Mouse (Mus musculus): ENCODE measurements around the gene Apbb2.

Apbb2 gene

DNA sequence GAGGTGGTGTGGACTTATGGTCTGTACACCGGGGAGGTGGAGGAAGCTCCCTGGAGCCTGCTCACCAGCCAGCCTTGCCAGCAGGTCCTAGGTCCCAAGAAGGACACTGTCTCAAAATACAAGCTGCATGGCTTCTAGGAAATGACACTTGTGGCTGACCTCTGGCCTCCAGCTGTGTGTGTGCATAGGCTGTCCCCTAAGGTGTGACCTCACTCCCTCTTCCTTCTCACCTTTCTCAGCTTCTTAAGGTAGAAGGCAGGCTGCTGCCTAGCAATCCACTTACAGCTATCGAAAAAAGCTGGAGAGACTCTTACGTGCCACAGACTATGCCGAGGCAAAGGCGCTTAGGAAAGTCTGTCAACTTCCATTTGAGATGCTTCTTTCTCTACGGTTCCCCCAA, 142.8 kb downstream of the Apbb2 start:
- no peak for DNase-seq (ENCODE audit: low spot score in 2 of 2)

DNA sequence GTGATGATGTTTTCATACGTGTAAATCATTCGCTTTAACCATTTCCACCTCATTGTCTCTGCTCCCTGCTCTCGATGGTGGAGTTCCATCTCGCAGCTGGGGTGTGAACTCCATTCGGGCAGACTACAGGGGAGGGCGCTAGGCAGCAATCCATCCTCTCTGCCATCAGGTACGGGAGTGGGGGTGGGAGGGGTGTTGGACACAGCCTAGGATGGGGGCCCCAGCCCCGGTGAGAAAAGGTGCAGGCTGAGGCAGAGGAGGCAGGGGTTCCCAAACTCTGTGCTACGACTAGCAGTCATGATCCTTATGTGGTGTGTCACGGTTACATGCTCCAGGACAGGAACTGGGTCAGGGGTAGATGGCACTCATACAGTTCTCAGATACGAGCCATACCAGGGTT, 144.4 kb downstream of the Apbb2 start:
- DNase-seq (ENCODE audit: low spot score in 2 of 2), result no peak

DNA sequence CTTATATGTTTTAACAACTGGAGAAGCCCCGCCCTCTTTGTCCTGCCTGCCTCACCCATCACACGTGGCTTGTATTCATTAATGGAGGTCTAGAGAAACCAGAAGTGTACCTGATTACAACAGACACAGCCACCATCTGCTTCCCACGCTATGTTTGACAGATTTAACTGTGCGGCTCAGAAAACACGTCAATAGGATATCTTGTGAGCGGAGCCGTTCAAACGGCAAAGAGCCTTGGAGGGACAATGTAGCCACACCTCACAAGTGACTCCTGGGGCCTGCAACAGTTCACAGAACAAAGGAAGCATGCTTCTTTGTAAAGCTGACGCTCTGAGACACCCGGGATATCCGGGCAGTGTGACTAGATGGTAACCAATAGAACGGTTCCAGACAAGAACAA, 145.0 kb downstream of the Apbb2 start:
- no peak for DNase-seq (ENCODE audit: low spot score in 2 of 2)

DNA sequence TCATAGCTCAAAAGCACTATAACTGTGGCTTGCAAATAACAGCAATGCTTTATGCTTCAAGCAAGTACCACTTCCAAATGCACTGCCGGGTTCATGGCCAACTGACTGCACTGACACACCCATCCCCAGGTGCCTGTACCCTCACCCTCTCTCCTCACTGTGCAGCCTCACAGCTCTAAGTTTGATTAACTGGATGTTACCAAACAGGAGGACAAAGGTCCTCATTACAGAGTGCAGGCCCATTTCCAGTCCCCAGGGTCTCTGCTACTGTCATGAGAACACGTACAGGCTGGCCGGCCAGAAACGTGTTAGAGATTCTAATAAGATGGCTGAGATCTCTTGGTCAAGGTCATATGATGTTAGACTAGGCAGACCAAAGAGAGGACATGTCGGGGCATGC, 147.7 kb downstream of the Apbb2 start:
- no peak for DNase-seq (ENCODE audit: low spot score in 2 of 2)

DNA sequence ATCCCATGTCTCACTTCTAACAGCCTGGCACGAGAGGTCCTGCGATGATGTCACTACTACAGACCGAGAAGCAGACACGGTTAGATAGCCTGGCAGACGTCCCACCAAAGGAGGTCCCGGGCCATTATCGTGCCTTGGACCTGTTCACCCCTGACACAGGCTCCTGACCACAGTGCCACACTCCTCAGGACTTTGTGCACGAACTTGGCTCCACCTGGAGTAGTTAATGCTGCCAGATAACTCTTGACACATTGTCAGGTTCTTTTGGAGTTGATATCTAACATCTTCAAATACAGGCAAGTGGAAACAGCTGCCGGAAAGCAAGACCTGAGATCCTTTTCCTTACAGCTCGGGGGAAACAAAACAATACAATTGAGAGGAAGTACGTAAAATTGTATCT, 148.9 kb downstream of the Apbb2 start:
- DNase-seq (ENCODE audit: low spot score in 2 of 2), result no peak

DNA sequence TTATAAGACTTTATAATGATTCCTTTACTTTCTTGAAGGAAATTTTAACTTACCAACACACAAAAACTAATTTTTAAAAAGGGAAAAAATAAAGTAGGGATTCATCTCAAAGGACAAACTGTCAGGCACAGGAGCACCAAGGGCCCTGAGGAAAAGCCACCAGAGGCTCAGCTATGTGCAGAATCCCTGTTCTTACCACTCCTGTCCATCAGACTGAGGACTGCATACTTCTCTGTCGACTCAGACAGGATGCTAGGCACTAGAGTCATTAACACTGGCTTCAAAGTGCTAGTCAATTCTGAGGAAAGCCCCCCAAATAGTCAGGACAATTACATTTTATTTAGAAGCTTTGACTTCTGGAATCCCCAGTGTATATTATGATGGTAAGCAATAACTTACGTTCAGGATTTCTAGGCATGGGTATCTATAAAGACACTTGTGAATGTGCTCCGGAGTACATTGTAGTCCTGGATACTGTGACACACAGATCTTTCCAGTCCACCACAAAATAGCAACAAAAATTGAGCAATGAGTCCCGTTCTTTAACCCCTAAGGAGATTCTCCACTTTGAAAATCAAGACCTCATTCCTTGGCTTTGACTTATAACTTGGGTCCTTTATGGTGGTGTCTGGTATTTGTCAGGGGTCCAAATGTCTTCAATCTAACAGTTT, 150.1 kb downstream of the Apbb2 start:
- no peak for DNase-seq (ENCODE audit: low spot score in 2 of 2)

DNA sequence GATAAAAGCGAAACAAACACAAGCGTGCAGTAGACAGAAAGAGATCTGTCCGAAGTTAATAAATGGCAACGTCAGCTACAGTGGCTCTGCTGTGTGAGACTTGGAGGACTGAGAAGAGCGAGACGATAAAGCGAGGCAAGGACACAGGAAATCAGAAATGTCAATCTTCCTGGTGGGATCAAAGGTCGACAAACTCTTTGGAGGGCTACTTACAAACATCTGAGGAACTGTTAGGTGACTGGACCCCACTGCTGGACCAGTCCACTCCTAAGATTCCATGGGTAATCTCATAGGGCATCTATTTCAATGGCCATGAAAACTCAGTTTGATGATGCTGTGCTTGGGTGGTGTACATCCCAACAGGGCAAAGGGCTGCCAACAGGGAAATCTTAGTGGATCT, 155.9 kb downstream of the Apbb2 start:
- no peak for DNase-seq (ENCODE audit: low spot score in 2 of 2)

DNA sequence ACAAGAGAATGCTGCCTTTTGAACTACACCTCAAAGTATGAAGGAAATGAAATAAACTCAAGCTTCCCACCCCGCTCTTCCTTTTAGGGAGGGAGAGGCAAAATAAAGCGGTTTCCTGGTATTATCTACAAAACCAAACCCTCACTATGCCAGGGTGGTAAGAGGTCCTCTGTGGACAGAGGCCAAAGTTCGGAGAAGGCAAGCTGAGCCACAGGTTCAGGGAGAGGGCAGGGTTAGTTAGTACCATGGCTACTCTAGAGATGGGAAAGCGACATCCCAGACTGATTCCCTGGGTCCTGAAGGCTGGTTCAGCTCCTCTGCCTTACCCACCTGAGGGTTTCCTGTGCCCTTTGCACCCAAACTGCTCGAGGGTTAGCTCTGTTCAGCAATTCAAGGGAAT, 159.7 kb downstream of the Apbb2 start:
- no peak for DNase-seq (ENCODE audit: low spot score in 2 of 2)

DNA sequence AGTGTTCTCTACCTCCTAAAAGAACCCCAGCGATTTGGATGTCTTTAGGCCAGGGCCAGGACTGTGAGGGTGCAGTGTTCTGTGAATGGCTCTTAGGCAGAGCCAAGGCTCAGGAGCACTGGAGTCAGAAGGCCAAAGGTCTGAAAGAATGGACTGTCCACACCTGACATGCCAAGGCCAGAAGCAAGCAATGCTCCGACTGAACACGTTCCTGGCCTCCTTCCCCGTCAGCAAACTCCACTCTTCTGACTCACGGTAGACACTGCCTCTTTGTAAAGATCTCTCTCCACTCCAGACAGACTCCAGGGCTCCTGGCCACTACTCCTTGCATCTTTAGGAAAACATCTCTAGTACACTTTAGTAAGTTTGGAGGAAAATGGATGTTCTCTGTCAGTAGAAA, 163.3 kb downstream of the Apbb2 start:
- DNase-seq (ENCODE audit: low spot score in 2 of 2), result no peak

DNA sequence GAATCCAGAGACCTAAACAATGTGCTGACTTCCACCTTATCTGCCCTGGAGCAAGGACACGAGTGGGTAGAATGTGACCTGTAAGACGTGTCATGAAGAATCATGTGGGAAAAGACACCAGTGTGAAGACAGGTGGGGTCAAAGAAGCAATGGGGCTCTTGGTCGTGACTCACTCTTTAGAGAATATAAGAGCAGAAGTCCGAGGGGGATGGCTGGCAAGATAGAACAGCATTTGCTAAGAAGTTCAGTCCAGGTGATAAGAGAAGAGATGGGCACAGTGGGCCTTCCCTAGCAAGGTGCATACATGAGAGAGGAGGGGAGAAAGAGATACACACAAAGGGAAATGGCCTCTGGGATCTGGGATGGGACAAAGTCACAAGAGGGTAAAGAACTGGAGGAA, 163.8 kb downstream of the Apbb2 start:
- no peak for DNase-seq (ENCODE audit: low spot score in 2 of 2)

DNA sequence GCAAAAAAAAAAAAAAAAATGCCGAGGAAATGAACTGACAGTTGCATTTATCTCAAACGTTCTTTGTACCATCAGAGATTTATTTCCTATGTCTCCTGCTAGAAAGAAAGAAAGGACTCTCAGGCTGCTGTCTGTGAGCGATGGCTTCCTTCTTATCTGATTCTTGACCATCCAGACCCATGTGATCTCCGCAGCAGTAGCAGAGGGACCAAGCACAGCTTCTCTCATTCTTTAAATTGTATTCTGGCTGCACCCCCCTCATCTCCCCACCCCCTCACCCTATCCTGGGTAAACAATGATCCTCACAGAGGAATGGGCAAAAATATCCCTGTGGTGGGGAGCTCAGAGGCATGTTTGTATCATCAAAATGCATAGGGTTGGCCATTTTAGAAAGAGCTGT, 165.5 kb downstream of the Apbb2 start:
- DNase-seq (ENCODE audit: low spot score in 2 of 2), result no peak

DNA sequence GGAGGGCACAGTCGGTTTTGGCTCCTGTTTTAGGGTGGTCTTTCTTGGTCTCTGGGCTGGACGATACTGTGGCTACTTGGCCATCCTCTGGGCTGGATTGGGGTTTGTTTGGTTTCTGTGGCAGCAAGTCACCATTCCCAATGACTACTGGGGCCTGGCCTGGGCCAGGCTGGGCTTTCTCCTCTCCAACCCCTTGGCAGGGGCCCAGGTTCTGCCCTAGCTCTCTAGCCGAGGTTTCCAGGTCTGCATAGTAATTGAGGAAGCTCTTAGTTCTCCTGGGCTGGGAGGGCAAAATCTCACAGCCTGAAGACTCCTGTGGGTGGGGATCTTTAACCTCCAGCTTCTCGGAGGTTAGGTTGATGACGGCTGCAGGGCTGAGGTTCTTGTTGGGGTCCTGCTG, 167.0 kb downstream of the Apbb2 start:
- DNase-seq (ENCODE audit: low spot score in 2 of 2), result no peak

DNA sequence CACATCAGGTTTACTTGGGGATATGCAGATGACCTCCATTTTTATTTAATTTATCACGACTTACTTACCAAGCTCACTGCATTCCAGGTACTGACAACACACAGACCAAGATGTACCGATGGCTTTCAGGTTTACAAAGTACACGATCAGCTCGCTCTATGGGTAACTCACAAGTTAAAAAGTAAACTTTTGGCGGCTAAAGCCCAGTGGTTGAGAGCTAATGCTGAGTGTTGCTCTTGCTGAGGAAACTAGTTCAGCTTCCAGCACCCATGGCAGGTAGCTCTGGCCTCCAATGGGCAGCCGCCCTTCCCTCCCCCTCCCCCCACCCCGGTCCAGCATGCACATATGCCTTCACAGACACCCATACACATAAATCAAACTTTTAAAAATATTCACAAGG, 173.1 kb downstream of the Apbb2 start:
- no peak for DNase-seq (ENCODE audit: low spot score in 2 of 2)

DNA sequence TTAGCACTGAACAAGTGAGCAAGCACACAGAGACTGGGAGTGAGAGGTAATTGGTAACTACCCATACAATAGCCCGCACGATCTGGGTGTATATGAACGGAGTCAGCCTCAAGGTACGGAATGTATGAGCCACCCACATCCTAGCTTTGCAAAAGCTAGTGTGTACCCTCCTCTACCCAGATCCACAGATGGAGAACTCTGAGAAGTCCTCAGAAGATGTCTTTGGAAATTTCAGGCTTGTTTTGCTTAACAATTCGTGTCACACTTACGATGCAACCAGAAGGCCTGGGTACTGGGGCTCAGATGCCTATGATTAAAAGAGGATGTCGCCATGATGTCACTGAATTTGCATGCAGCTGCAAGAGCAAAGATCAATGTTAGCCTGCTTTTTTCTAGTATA, 176.3 kb downstream of the Apbb2 start:
- no peak for DNase-seq (ENCODE audit: low spot score in 2 of 2)

DNA sequence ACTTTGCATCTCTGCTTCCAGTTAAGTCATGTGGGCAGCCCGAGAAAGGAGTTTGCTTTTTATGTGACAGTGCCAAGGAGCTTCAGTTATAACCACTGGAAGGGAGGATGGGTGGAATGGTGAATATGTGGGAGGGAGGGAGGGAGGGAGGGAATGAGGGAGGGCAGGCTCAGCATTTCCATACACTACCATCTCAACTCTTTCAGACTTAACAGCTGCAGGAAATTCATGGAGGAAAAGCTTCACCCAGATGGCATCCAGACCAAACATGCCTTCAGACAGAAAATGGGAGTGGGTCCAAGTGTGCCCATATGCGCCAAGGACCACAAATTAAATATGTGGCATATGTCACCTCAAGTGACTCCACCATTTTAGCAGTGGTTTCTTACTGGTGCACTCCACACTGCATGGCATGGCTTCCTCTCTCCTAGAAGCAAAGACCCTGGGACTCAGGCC, 181.8 kb downstream of the Apbb2 start:
- DNase-seq (ENCODE audit: low spot score in 2 of 2), result no peak

DNA sequence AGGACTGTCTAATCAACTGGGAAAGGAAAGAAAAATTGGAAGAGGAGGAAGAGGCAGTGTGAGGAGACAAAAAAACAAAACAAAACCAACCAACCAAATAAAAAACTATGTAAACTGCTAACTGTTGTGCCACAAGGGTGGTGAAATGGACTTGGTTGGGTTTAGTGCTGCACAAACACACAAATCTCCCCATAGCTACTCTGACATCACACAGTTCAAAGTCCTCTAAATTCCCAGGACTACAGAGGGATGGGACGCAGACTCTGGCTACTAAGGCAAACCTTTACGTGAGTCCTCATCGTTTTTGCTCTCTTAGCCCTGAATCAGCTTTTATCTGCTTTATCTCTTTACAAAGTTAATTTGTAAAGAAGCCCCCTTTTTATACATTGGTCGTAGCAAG, 183.4 kb downstream of the Apbb2 start:
- DNase-seq (ENCODE audit: low spot score in 2 of 2), result no peak

DNA sequence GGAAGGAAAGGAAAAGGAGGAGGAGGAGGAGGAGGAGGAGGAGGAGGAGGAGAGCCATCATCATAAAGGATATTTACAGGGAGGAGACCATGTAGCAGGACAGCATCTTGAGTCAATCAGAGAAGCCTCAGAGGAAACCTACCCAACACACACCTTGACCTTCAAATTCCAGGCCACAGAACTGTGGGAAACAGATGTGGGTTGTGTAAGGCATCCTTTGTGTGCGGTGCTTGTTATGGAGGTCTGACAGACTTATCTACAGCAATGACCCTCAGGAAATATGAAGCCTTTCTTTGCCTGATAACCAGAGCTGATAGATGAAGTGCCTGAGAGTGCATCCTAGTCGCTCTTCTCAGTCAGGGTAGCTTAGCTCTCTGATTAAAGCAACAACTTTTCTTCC, 189.5 kb downstream of the Apbb2 start:
- no peak for DNase-seq (ENCODE audit: low spot score in 2 of 2)

DNA sequence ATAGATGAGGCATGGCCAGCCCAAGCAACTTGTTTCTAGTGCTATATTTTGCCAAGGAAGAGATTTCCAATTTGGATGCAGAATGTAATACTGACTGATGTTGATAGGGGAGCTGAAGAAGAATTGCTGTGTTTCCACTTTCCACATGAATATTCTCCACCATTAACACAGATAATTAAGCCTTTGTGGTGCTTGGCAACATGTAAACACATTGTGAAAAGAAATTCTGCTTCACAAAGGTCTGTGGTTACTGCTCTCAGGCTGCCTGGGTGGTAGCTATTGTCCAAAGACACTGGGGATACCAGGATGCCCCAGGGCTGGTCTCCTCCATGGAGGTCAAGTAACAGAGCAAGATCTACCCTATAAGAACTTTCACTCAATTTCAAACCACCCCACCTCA, 190.5 kb downstream of the Apbb2 start:
- DNase-seq (ENCODE audit: low spot score in 2 of 2), result no peak

DNA sequence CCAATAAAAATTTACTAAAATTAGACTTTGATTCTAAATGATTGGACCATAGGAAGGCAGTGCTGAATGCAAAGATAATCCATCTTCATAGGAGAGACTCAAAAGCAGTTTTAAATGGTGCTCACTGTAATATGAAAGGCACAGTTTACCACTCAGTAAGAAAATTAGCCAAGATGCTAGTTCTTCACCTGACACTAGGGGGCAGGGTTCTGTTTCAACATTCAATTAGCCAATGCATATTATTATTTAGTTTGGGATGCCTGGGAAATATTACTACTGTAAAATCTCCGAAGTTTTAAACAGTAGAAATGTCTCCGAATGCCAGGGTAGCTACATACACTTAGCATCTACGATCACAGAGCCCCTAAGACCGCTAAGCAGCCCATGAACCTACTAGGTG, 194.7 kb downstream of the Apbb2 start:
- peak in 1 of 2 experiments; percentile 19 for DNase-seq (ENCODE audit: low spot score in 2 of 2)

DNA sequence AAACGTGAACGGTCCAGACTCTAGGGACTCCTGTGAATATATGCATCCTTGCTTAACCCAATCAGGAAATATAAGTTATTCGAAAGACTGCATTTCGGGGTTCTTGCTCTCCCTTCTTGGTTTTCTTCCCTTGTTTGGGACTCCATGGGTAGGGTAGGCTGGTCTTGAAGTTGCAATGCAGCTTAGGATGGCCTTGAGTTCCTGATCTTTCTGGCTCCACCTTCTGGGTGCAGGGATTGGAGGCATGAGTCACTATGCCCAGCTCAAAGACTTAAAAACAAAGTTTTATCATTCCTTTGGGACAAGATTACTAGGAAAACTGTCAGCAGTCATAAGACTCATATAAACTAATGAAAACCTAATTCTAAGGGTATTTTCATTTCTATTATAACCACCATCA, 195.1 kb downstream of the Apbb2 start:
- DNase-seq (ENCODE audit: low spot score in 2 of 2), result no peak

DNA sequence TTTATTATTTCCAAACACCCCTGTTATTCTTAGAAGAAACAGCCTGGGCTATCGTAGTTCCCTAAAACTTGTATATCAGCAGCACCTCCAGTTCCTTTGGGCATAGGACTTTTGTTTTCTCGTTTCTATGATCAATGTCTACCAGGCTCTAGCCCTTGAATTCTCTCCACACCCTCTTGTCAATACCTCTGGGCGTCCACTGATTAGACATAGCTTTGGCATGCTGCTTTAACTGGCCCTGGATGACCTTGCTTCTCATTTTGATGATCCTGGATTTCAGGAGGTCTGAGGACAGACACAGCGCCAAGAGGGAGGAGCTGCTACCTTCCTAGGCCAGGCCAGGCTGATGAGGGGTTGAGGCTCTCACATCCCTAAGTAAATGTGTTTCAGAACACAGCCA, 196.6 kb downstream of the Apbb2 start:
- DNase-seq (ENCODE audit: low spot score in 2 of 2), result no peak

DNA sequence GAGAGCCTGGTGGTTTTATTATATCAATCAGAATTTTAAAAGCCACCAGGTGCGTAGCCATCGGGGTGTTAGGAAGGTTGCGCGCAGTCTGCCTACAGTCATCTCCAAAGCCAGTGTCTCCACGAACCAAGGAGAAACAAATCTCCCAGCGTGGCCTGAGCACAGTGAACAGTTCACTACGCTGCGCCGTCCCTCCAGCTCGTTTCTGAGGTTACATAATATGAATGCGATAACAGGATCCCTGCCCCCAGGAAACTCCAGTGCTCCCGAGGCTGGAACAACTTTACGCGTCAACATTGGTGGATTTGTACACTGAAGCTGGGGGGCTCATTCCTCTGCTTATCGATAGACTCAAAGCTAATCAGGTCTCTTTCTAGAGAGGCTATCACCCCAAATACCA, 197.4 kb downstream of the Apbb2 start:
- no peak for DNase-seq (ENCODE audit: low spot score in 2 of 2)

DNA sequence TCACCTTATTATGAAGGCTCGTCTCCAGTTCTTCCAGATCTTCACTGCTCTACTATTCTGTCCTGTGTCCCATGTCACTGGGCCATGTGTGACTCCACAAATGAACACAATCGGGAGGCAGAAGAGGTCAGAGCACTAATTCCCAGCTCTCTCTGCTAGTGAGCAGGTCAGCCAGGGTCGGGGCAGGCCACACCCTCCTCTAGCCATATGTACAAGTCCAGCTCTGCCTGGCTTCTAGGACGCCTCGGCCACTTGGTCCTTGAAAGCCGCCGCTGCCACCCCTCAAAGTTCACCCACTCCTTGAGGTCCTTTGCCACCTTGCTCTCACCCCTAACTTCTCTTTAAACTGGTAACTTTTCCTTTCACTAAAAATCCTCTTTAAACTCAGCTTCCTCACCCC, 198.6 kb downstream of the Apbb2 start:
- no peak for DNase-seq (ENCODE audit: low spot score in 2 of 2)

DNA sequence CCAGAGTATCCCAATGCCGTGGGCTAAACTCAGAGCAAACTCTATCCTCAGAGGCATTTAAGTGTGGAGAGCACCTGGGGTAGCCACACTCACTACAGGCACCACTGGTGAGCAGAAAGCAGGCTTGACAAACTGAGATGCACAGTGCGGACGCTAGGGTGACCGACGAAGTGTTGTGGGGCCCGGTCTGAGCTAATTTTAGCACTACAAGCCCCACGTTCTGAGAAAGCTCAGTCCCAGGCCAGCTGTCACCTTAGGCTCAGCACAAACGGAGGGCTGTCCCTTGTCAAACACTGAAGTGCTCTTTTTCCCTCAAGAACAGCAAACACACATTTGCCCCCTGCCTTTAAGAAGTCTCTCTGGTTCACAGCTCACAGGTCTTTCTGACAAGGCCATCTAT, 201.3 kb downstream of the Apbb2 start:
- no peak for DNase-seq (ENCODE audit: low spot score in 2 of 2)
